Comparison of ENCODE assay signal across 17 mouse cellular contexts in the genomic region with DNA sequence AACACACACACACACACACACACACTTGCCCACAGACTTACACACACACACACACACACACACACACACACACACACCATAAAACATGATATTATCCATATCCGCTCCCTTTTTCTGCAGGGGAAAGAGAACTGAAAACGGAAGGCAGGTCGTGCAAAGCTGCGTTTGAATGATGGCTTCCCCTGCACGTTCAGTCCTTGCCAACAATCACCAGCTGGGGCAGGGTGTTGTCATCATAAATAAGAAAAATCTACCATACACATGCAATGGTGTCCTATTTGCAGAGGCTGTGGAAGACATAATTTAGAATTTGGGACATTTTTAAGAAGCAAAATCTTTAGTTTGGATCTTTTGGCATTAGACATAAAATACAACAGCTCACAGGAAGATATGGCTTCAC.
A peak's percentile ranks its signal among the peaks of the same experiment; 100 is the strongest.
DNase-seq lines count a peak whose midpoint lies in the region; ATAC-seq and TF ChIP-seq lines count a peak whose summit lies in the region.
"Had no signal": no experiment of that assay in that cellular context is flagged by ENCODE, and none has a peak within 500 bp of the region (broad histone marks: within the 10 kb centered on the region; RNA-seq: fewer than 3 reads in every experiment).

No protein-coding gene starts in this region.

- H3K27me3 ChIP-seq in lung, embryonic 15.5 days: no peaks in the 10 kb centered on the region
- no peaks in the 10 kb centered on the region for H3K27me3 ChIP-seq in midbrain, postnatal 0 days (ENCODE audit: insufficient read depth, low read length)
- H3K27me3 ChIP-seq: embryonic facial prominence, embryonic 13.5 days; liver, embryonic 12.5 days had no signal

- peaks cover 16% of the 10 kb centered on the region for H3K4me1 ChIP-seq in lung, embryonic 15.5 days
- no peaks in the 10 kb centered on the region for H3K4me1 ChIP-seq in midbrain, postnatal 0 days (ENCODE audit: insufficient read depth, low read length)
- H3K4me1 ChIP-seq: embryonic facial prominence, embryonic 13.5 days; liver, embryonic 12.5 days; neural tube, embryonic 12.5 days had no signal

- no peaks in the 10 kb centered on the region for H3K36me3 ChIP-seq in lung, embryonic 15.5 days
- no peaks in the 10 kb centered on the region for H3K36me3 ChIP-seq in midbrain, postnatal 0 days (ENCODE audit: insufficient read depth, low read length)
- H3K36me3 ChIP-seq: embryonic facial prominence, embryonic 13.5 days; liver, embryonic 12.5 days; neural tube, embryonic 12.5 days had no signal

- peak overlapping the region; percentile 12; the same call in 1 of the 2 replicates for H3K4me2 ChIP-seq in lung, embryonic 15.5 days
- no peak overlapping the region for H3K4me2 ChIP-seq in midbrain, postnatal 0 days (ENCODE audit: low read depth, low read length, poor library complexity, severe bottlenecking)
- H3K4me2 ChIP-seq: embryonic facial prominence, embryonic 13.5 days; hindbrain, embryonic 14.5 days; liver, embryonic 12.5 days; neural tube, embryonic 12.5 days had no signal

- no peak for ATAC-seq in cerebellum, adult (ENCODE audit: insufficient number of reproducible peaks, low FRiP score, low TSS enrichment)
- peak; percentile 83; the same call in 1 of the 2 replicates for ATAC-seq in lung, embryonic 15.5 days (ENCODE audit: borderline replicate concordance, extremely low read depth, low FRiP score, low TSS enrichment)
- no peak for ATAC-seq in midbrain, postnatal 0 days (ENCODE audit: low FRiP score)
- ATAC-seq: liver, embryonic 12.5 days had no signal

- H3K9ac ChIP-seq in lung, embryonic 15.5 days: no peak overlapping the region
- H3K9ac ChIP-seq in midbrain, postnatal 0 days (replicated peaks; ENCODE audit: low read length, poor library complexity, severe bottlenecking): no peak overlapping the region
- H3K9ac ChIP-seq: embryonic facial prominence, embryonic 13.5 days; hindbrain, embryonic 14.5 days; liver, embryonic 12.5 days; neural tube, embryonic 12.5 days had no signal

- H3K9me3 ChIP-seq in lung, embryonic 15.5 days: no peaks in the 10 kb centered on the region
- no peaks in the 10 kb centered on the region for H3K9me3 ChIP-seq in midbrain, postnatal 0 days (ENCODE audit: low read length)
- H3K9me3 ChIP-seq: embryonic facial prominence, embryonic 13.5 days; liver, embryonic 12.5 days; neural tube, embryonic 12.5 days had no signal

- WGBS in lung, embryonic 15.5 days: 43% methylated on average over 5 of the region's 5 CpGs
- 63% methylated on average over 5 of the region's 5 CpGs for WGBS in midbrain, postnatal 0 days

- H3K4me3 ChIP-seq in lung, embryonic 15.5 days: no peak overlapping the region
- H3K4me3 ChIP-seq in midbrain, postnatal 0 days (ENCODE audit: low read depth, low read length): no peak overlapping the region
- H3K4me3 ChIP-seq: embryonic facial prominence, embryonic 13.5 days; liver, embryonic 12.5 days; neural tube, embryonic 12.5 days had no signal

- H3K27ac ChIP-seq in lung, embryonic 15.5 days: peak overlapping the region; percentile 66
- H3K27ac ChIP-seq in midbrain, postnatal 0 days (ENCODE audit: low read depth, low read length): no peak overlapping the region
- H3K27ac ChIP-seq: embryonic facial prominence, embryonic 13.5 days; hindbrain, embryonic 14.5 days; liver, embryonic 12.5 days; neural tube, embryonic 12.5 days had no signal

- TF ChIP-seq CTCF in midbrain, postnatal 0 days (IDR thresholded peaks at IDR 0.05): no peak

- DNase-seq in cerebellum, postnatal 14 days: peak; percentile 12 to 20
- peak; percentile 1 for DNase-seq in kidney, adult 9 months
- DNase-seq in kidney, adult 11 months: no peak
- DNase-seq in lung, postnatal 25 days (ENCODE audit: low spot score): no peak
- peak; percentile 32 for DNase-seq in kidney, postnatal 14 days
- DNase-seq in midbrain, postnatal 0 days (ENCODE audit: low spot score): no peak
- DNase-seq: adrenal gland, postnatal 25 days; cerebellum, postnatal 36 days; gastrocnemius, postnatal 10 days; heart, postnatal 14 days; right cerebral cortex, postnatal 25 days had no signal

Comparison
In these comparisons a context has a peak if more than half of its experiments do, and no peak if none do; other contexts are left out.
1. DNase-seq: peak in cerebellum, postnatal 14 days (2 of 2), kidney, adult 9 months (single experiment) and kidney, postnatal 14 days (single experiment); none in kidney, adult 11 months (single experiment), lung, postnatal 25 days (single experiment) and midbrain, postnatal 0 days (single experiment).